Mouse (Mus musculus) spleen, postnatal 10 days (tissue): ENCODE measurements around the gene Stmn3.

Experiments used
- DNase-seq, 2 experiments: peaks; one replicate each; pipeline ENCODE4 v3.0.0; 2021 to 2022; ENCODE audit warnings: low spot score in 2 of 2

Gene Stmn3

DNA sequence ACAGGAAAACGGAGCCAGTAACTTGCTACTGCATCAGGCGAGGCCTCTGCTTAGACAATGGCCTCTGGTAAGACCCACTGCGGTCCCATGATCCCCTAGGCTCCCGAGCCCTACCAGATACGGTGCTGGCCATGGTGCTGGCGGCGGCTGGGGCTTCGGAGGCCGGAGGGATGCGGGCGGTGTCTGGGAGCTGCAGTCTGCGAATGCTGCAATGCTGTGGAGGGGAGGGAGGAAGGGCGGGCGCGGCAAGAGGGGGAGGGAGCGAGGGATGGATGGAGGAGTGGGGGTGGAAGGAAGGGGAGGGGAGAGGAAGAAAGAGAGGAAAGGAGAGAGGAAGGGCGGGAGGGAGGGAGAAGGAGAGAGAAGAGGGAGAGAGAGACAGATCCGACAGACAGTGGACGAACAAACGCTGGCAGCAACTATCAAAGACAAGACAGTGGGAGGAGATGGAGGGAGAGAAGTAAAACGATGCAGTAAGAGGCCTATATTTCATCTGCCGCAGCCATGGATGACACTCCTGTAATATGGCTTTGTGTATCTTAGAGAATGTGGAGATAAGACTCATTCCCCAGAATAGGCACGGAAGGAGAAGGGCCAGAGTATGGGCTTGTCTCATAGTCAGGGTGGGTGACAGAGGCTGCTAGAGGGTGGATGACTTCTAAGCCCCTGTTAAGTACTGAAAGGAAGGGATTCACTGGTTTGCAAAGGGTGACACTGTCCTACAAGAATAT lies at the start of gene Stmn3:
Gene Stmn3 (minus strand): TSS at position 421 of the 731 bp plus-strand sequence.
- peak in 1 of 2 experiments; percentile 57 for DNase-seq

- no peak for DNase-seq
Measured at GRCm38 (mm10) chr2:181363946-181364345, 49.6 kb upstream of the Stmn3 start.

GRCm38 (mm10) chr2:181356780-181357179 lies 42.5 kb upstream of the Stmn3 start:
- no peak for DNase-seq

- DNase-seq = no peak
Measured at GRCm38 (mm10) chr2:181342766-181343165, 28.5 kb upstream of the Stmn3 start.

- no peak for DNase-seq
Measured at GRCm38 (mm10) chr2:181340426-181340825, 26.1 kb upstream of the Stmn3 start.

DNA sequence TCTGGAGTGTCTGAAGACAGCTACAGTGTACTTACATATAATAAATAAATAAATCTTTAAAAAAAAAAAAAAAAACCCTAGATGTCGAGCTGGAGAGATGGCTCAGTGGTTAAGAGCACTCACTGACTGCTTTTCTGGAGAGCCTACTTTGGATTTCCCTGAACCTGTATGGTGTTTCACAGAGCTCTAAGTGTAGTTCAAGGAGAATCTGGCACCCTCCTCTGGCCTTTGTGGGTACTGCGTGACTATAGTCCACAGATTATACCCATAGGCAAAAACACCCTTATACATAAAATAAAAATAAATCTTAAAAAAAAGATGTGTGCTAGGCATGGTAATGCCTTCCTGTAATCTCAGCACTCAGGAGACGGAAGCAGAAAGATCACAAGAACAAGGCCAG lies 19.7 kb upstream of the Stmn3 start:
- DNase-seq = peak; percentile 62 to 82

- no peak for DNase-seq
Measured at GRCm38 (mm10) chr2:181332542-181332941, 18.2 kb upstream of the Stmn3 start.

DNA sequence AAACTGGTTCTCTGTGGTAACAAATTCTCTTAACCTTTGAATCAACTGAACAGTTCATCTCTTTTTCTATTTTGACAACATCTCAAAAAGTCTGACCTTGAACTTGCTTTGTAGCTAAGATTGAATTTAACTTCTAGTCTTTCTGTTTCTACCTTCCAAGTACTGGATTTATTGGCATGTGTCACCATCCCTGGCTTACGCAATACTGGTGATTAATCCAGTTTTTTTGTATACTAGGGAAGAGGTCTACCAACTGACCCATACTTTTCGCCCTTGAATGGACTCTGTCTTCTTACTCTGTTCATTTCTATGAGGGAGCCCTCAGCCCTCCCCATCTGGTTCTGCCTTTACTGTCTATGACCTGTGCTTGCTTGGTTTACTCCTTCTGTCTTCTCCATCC lies 11.8 kb upstream of the Stmn3 start:
- no peak for DNase-seq

GRCm38 (mm10) chr2:181322136-181322535 lies 7.8 kb upstream of the Stmn3 start:
- DNase-seq = no peak

GRCm38 (mm10) chr2:181320103-181320499 lies 5.8 kb upstream of the Stmn3 start:
- no peak for DNase-seq

- peak; percentile 85 to 93 for DNase-seq
Measured at GRCm38 (mm10) chr2:181319248-181320102, 5.2 kb upstream of the Stmn3 start, which contains the start of gene Rtel1. Rtel1 (plus strand) TSS chr2:181319739.

DNA sequence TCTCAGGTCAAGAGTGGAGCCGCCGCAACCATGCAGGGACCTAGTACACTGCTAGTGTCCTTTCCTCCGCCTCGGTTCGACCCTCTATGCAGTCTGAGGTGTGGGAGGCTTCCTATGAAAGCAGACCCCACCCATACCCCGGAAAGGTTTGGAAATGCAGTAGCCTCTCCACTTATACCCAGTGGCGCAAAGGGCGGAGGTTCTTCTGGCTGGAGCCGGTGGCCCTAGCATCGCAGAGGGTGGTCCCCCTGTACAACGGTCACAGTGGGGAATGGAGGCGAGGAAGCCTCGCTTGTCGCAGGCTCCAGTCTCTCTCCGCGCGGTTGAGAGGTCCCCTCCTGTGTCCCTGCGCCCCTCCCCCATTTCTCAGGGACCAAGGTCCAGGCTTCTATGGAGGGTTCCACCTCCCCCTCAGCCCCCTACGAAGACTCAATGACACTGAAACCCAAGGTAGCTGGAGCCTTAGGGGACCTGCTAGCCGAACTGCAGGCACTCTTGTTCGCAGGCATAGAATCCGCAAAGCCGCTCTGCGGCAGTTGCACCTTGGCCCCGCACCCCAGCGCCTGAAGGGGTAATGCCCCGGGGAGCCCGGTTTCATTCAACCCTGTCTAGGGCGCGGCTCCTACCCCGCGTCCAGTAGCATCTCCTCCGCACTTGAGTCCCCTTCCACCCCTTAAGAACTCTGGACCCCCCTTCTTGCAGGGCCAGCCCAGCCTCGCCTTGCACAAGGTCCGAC lies 788 bp downstream of the Stmn3 start:
- no peak for DNase-seq

GRCm38 (mm10) chr2:181313006-181313343 lies 1.3 kb downstream of the Stmn3 start:
- no peak for DNase-seq

- DNase-seq = no peak
Measured at GRCm38 (mm10) chr2:181312435-181312834, 1.9 kb downstream of the Stmn3 start.

DNA sequence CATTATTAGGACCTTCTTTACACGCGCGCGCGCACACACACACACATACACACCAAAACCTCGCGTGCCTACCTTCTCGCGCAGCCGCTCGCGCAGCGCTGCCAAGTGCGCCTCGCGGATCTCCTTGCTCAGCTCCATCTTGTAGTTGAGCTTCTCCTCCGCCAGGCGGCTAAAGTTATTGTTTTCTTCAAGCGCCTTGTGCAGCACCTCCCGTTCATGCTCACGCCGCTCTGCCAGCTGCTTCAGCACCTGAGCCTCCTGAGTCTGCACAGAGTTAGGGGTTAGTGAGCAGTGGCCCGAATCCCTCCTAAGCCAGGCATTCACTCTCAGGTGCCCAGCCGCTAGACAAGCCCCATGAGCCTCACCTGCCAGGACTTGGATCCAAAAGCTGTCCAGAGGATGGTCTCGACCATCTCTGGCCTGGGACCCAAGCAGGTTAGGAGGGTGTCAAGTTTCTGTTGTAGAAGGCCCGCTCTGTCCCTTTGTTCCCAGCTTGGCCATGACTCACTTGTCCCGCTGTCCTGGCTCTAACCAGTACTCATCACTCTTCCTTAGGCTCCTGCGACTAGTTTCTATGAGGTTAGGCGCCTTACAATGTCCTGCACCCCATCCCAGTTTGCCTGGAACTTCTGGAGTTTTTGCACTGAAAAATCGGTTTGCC lies 7.0 kb downstream of the Stmn3 start:
- peak in 1 of 2 experiments; percentile 74 for DNase-seq

DNA sequence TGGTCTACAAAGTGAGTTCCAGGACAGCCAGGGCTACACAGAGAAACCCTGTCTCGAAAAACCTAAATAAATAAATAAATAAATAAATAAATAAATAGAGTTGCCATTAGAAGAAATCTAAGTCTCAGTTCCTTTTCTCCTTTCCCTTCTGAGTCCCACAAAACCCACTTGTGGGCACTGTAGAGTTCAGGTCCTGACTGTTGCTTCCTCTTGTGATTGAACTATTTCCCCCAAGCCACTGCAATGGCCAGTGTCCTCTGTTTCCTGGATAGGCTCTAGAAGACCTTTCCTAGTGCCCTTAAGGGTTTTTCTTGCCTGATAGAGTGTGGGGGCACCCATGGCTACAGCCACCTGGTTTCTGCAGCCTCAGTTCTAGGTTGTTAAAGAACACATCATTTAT lies 9.4 kb downstream of the Stmn3 start:
- DNase-seq = no peak

- peak in 1 of 2 experiments; percentile 56 for DNase-seq
Measured at GRCm38 (mm10) chr2:181302041-181302440, 12.3 kb downstream of the Stmn3 start.

GRCm38 (mm10) chr2:181290937-181291336 lies 23.4 kb downstream of the Stmn3 start:
- DNase-seq = no peak

- no peak for DNase-seq
Measured at GRCm38 (mm10) chr2:181288691-181289090, 25.6 kb downstream of the Stmn3 start.

DNA sequence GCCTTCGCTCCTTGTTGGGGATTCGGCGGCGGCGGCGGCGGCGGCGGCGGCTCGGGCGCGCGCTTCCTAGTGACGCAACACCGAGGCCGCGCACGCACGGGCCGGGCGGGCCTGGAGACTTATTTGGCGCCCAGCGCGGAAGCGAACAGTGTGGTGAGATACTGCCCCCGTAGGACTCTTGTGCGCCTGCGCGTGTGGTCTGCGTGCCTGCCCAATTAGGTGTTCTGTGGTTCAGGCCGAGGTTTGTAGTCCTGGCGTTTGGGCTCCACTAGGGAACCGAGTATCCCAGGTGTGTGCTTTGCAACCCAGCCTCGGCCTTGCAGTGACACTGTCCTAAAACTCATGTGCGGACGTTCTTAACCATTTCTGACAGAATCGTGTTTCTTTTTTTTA lies 26.3 kb downstream of the Stmn3 start, which contains the start of gene Gmeb2:
Gene Gmeb2 (minus strand): TSS at position 78 of the 393 bp plus-strand sequence.
- DNase-seq = peak; percentile 84 to 95

- DNase-seq = peak; percentile 85 to 88
Measured at GRCm38 (mm10) chr2:181287338-181287957, 26.9 kb downstream of the Stmn3 start.
